Mouse (Mus musculus) heart, postnatal 4 days (tissue): ENCODE results near the gene Mtif2. TPM values are rescaled to one million over a fixed set of nuclear protein-coding genes. Genes with fewer than 3 reads are reported as not detected.

Source experiments
- DNase-seq: peaks from one replicate; pipeline ENCODE4 v3.0.0; 2021
- total RNA-seq, 2 experiments: library from RNA; stranded (reverse); gene quantifications; 2 replicates each; pipeline ENCODE4 v1.2.3; 2021

The Mtif2 gene
- total RNA-seq, 2 experiments from 2014 or later, result 43.4 to 49.4 TPM

DNA sequence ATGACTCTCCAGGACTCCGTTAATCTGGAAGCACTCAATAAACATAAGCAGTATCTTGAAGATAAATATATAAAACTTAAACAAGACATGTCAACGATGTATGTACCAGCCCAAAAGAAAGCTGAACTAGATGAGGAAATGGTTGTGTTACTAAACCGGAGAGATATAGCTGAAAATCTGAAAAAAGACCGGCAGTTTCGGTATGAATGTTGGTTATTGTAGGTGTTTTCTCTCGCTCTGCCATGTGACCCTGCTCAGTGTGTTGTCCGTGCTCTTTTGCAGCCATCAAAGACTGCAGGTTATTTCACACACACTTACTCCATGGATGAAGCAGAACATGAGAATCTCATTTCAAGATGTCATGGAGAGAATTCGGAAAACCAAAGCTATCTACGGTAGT lies 34.2 kb downstream of the Mtif2 start:
- DNase-seq, result no peak

DNA sequence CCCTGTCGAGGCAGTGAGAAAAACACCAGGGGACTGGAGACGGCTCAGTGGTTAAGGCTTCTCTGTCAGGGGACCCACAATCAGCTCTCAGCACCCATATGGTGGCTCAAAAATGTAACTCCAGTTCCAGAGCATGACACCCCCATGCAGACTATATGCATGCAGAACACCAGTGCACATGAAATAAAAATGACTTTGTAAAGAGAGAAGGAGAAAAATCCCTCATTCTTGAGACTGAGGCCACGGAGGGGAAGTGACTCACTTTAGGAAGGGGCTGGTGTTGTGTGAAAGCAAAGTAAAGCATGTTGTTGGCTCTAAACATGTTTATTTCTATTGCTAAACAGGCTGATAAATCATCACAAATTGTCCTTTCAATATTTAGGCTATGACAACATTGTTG lies 34.8 kb downstream of the Mtif2 start:
- DNase-seq, result no peak

DNA sequence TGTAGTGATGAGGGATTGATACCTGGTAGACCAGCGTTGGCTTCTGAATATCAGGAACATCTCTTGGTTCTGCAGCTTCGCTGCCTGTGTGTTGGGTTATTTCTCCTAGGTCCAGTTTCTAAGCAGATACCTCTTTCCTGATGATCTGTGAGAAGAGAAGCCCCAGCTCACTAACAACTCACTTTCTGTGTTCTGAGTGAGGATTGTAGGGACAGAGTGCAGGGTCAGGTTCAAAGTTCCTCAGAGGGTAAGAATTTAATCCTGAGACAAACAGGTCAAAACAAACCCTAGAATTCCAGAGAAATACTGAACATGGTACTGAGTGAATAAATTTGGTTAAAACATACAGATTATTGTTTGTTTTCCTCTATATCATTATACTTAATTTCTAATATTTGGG lies 37.2 kb downstream of the Mtif2 start:
- no peak for DNase-seq

DNA sequence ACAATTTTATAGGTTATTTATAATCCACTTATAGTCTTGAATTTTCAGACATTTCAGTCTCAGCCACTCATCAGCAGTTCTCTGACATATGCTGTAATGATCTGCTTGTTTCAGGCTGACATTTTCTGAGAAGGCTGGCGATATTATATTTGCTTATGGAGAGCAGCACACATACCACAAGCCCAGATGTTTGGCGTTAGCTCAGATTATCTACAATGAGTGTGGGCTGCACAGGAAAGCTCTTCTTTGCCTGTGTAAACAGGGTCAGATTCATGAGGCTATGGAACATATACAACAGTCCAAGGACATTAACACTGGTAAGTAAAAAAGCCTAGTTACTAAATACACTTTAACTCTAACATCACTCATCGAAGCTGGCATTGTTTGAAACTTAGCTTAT lies 45.3 kb downstream of the Mtif2 start:
- no peak for DNase-seq

DNA sequence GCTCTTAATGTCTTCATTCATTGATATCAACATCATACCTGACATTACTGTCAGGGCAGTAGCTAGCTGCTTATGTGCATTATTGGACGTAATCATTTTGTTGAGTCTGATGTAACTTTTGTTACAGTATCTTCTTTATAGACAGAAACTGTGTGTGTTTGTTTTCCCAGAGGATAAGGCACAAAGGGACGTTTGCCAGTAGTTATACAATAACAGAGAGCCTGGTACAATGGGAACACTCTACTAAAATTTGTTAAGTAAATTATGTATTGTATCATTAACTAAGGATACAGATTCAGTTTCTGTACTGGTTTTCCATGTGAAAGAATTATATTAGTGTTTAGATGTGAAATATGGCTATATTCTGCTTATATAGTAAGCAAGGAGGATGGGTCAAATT lies 46.4 kb downstream of the Mtif2 start:
- no peak for DNase-seq

DNA sequence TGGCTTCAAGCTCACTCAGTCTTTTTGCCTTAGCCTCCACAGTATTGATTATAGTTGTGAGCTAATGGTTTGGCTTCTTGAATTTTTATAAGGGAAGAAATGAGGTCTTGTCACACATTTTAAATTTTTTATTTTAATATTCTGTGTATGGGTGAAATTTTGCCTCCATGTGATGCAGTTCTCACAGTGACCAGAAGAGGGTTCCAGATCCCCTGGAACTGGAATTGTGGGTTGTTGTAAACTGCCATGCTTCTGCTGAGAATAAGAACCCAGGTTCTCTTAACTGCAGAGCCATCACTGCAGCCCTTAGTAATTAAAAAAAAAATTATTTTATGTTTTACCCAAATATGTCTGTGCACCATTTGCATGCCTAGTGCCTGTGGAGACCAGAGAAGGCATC lies 53.4 kb downstream of the Mtif2 start:
- peak; percentile 29 for DNase-seq

Other genes with a start within 250 kb of the Mtif2 start
- 10 to 100 TPM; 28.9 to 29.5 TPM for gene Ccdc88a, start 152.8 kb upstream of the Mtif2 start, total RNA-seq
- 10 to 100 TPM; 14.2 to 17.7 TPM for gene Prorsd1, start 11.4 kb upstream of the Mtif2 start, total RNA-seq
- gene Clhc1, start 21.5 kb downstream of the Mtif2 start, total RNA-seq, result under 1 TPM in 1 of 2 experiments, not detected in 1; 0.18 TPM
- 100 to 1,000 TPM; 749 to 777 TPM for gene Rps27a, start 21.7 kb downstream of the Mtif2 start, total RNA-seq
- 100 to 1,000 TPM; 231 to 239 TPM for gene Rtn4, start 166.5 kb downstream of the Mtif2 start, total RNA-seq